ENCODE assay signal across 8 mouse cellular contexts in the genomic region with DNA sequence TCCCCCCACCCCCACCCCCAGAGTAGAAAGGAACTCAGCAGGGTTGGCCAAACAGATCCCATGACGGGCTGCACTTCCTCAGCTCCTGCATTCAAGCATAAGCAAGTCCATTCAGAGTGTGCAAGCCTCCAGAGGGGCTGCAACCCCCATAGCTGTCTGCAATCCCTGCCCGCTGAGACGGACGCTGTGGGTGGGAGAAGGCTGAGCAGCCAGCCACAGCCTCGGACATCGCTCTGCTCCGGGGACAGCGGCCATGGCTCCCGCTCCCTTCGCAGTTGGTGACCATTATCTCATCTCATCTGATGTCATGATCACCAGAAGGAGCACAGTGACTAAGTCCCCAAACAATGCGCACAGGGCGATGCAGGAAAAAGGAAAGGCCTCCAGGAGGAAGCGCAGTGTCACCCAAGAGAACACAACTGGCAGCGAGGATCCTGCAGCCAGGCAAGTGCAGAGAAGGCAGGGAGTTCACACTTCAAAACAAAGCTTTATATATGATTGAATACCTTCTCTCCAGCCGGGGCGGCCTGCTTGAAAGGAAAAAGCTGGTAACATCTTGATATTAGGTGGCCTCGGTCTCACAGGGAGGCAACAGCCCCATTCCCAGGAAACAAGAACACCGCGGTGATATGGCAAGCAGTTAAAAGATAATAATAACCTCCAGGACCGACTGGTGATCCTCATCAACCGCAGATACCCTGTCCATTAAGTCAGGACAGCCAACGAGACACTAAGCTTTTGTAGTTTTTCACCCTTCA. TPM values are rescaled to one million over a fixed set of nuclear protein-coding genes. Genes with fewer than 3 reads are reported as not detected.
DNase-seq lines count a peak whose midpoint lies in the region; ATAC-seq lines count a peak whose summit lies in the region.

No protein-coding gene starts in this region.

- peak overlapping the region; percentile 42 for H3K4me3 ChIP-seq in embryonic facial prominence, embryonic 10.5 days
- peak overlapping the region; percentile 26 for H3K4me3 ChIP-seq in heart, embryonic 15.5 days
- 0 out of 2 replicates have a peak overlapping the region, but pooled peaks have one; percentile 9 for H3K4me3 ChIP-seq in stomach, embryonic 15.5 days (replicated peaks)

- no peaks in the 10 kb centered on the region for H3K27me3 ChIP-seq in embryonic facial prominence, embryonic 10.5 days (replicated peaks; ENCODE audit: low read depth, poor library complexity, severe bottlenecking)
- H3K27me3 ChIP-seq in heart, embryonic 15.5 days = no peaks in the 10 kb centered on the region
- no peaks in the 10 kb centered on the region for H3K27me3 ChIP-seq in stomach, embryonic 15.5 days (replicated peaks)

- peak; percentile 45 for ATAC-seq in heart, embryonic 15.5 days (replicated peaks; ENCODE audit: insufficient number of reproducible peaks, insufficient read depth, low FRiP score, low read depth)
- ATAC-seq in stomach, embryonic 15.5 days (ENCODE audit: insufficient read depth, low FRiP score, low read depth) = no peak

- no peaks in the 10 kb centered on the region for H3K9me3 ChIP-seq in embryonic facial prominence, embryonic 10.5 days
- no peaks in the 10 kb centered on the region for H3K9me3 ChIP-seq in heart, embryonic 15.5 days (replicated peaks)
- no peaks in the 10 kb centered on the region for H3K9me3 ChIP-seq in stomach, embryonic 15.5 days

- WGBS in embryonic facial prominence, embryonic 10.5 days = 8% methylated on average over 22 of the region's 22 CpGs
- WGBS in heart, embryonic 15.5 days = 12% methylated on average over 22 of the region's 22 CpGs
- 15% methylated on average over 22 of the region's 22 CpGs for WGBS in stomach, embryonic 15.5 days

- DNase-seq in layer of hippocampus, adult 9-11 months = peak; percentile 52
- DNase-seq in layer of hippocampus, adult 9-10 months (ENCODE audit: low spot score) = no peak
- DNase-seq in embryonic facial prominence, embryonic 10.5 days (ENCODE audit: low spot score) = peak; percentile 55
- DNase-seq in kidney, postnatal 14 days = peak; percentile 72
- peak; percentile 71 to 85 for DNase-seq in lung, postnatal 4 days
- no peak for DNase-seq in frontal cortex, adult 2 months (ENCODE audit: extremely low spot score in 1 of 2, low spot score in 1 of 2)

- peaks cover 9% of the 10 kb centered on the region for H3K36me3 ChIP-seq in embryonic facial prominence, embryonic 10.5 days (replicated peaks)
- no peaks in the 10 kb centered on the region for H3K36me3 ChIP-seq in heart, embryonic 15.5 days
- 0 out of 2 replicates have a peak, but pooled peaks cover 3% of the 10 kb centered on the region for H3K36me3 ChIP-seq in stomach, embryonic 15.5 days

- H3K4me2 ChIP-seq in heart, embryonic 15.5 days = peak overlapping the region; percentile 58
- peak overlapping the region; percentile 44 for H3K4me2 ChIP-seq in stomach, embryonic 15.5 days

- H3K9ac ChIP-seq in heart, embryonic 15.5 days = peak overlapping the region; percentile 34
- H3K9ac ChIP-seq in stomach, embryonic 15.5 days = no peak overlapping the region; the same call in 1 of the 2 replicates

- H3K4me1 ChIP-seq in embryonic facial prominence, embryonic 10.5 days = peaks cover 61% of the 10 kb centered on the region
- H3K4me1 ChIP-seq in heart, embryonic 15.5 days (replicated peaks) = peaks cover 51% of the 10 kb centered on the region
- peaks cover 25% of the 10 kb centered on the region for H3K4me1 ChIP-seq in stomach, embryonic 15.5 days

- H3K27ac ChIP-seq in embryonic facial prominence, embryonic 10.5 days (replicated peaks) = peak overlapping the region; percentile 80
- peak overlapping the region; percentile 77 for H3K27ac ChIP-seq in heart, embryonic 15.5 days
- peak overlapping the region; percentile 48 for H3K27ac ChIP-seq in stomach, embryonic 15.5 days

RNA-seq across cellular contexts. Expression of gene Rassf3, which starts 14.6 kb away (rescaled TPM):
- 15.8 and 19.4 TPM in 2 replicates for polyA plus RNA-seq in embryonic facial prominence, embryonic 10.5 days (2016; fragmentation: Nextera tagmentation; extraction: Ambion mirVana)
- 20.9 and 22.2 TPM in 2 replicates for polyA plus RNA-seq in heart, embryonic 15.5 days (2015; fragmentation: Nextera tagmentation; extraction: Ambion mirVana)
- polyA plus RNA-seq in stomach, embryonic 15.5 days (2015; fragmentation: Nextera tagmentation; extraction: Ambion mirVana) = 22.4 and 25.7 TPM in 2 replicates
- polyA plus RNA-seq in frontal cortex, adult 2 months (2012; rRNA removed) = 18.0 and 21.5 TPM in 2 replicates

Comparison
In these comparisons a context has a peak if more than half of its experiments do, and no peak if none do; other contexts are left out.
1. DNase-seq: peak in layer of hippocampus, adult 9-11 months (single experiment), embryonic facial prominence, embryonic 10.5 days (single experiment), kidney, postnatal 14 days (single experiment) and lung, postnatal 4 days (2 of 2); none in layer of hippocampus, adult 9-10 months (single experiment) and frontal cortex, adult 2 months (0 of 2).
2. Peak in every context shown above with its lines, with median percentiles within 50 percentile points of each other: H3K27ac ChIP-seq and H3K4me3 ChIP-seq.